Mouse (Mus musculus) intestine, embryonic 14.5 days (tissue): Measurements from ENCODE around the gene Thumpd1. TPM values are rescaled to one million over a fixed set of nuclear protein-coding genes. Genes with fewer than 3 reads are reported as not detected.

Experiments
- polyA plus RNA-seq: library from polyadenylated mRNA; unstranded; fragments of >200 nt; fragmentation: Nextera tagmentation; extraction: Ambion mirVana; gene quantifications from 2 replicates; pipeline ENCODE4 v1.2.1, GENCODE M21; 2014

Gene Thumpd1
- polyA plus RNA-seq, 1 experiment from 2014 or later: 84.4 TPM

Other genes with a start within 250 kb of the Thumpd1 start
- not detected in 2 replicates for gene Umod, start 241.5 kb downstream of the Thumpd1 start, polyA plus RNA-seq
- not detected in 2 replicates for gene Acsm5, start 201.3 kb downstream of the Thumpd1 start, polyA plus RNA-seq
- not detected in 2 replicates for gene Pdilt, start 197.3 kb downstream of the Thumpd1 start, polyA plus RNA-seq
- gene Acsm2, start 166.5 kb downstream of the Thumpd1 start, polyA plus RNA-seq: not detected in 2 replicates
- gene Acsm1, start 113.8 kb downstream of the Thumpd1 start, polyA plus RNA-seq: not detected in 2 replicates
- gene Acsm4, start 30.8 kb downstream of the Thumpd1 start, polyA plus RNA-seq: not detected in 2 replicates
- 4.9 and 7.1 TPM in 2 replicates for gene Acsm3, start 40.1 kb upstream of the Thumpd1 start, polyA plus RNA-seq
- gene Rexo5, start 73.2 kb upstream of the Thumpd1 start, polyA plus RNA-seq: 21.0 and 25.2 TPM in 2 replicates
- gene Eri2, start 73.3 kb upstream of the Thumpd1 start, polyA plus RNA-seq: 24.2 and 27.1 TPM in 2 replicates
- 8.0 and 8.5 TPM in 2 replicates for gene Lyrm1, start 175.1 kb upstream of the Thumpd1 start, polyA plus RNA-seq
- gene Dcun1d3, start 175.5 kb upstream of the Thumpd1 start, polyA plus RNA-seq: 5.7 and 6.2 TPM in 2 replicates